Mouse (Mus musculus) C2C12 (cell line): ENCODE results near the gene Fam161a. TPM values are rescaled to one million over a fixed set of nuclear protein-coding genes. Genes with fewer than 3 reads are reported as not detected.
A peak's percentile ranks its signal among the peaks of the same experiment; 100 is the strongest.

Source experiments
- H3K27me3 ChIP-seq: one replicate; pipeline ENCODE4 v1.6.1; 2011; ENCODE audit not compliant: control insufficient read depth, insufficient read depth, insufficient read length
- H3K36me3 ChIP-seq: one replicate; pipeline ENCODE4 v1.6.1; 2011; ENCODE audit not compliant: control insufficient read depth, insufficient read depth
- H3K4me3 ChIP-seq: one replicate; pipeline ENCODE4 v1.5.1; 2011; ENCODE audit warnings: mild to moderate bottlenecking, control low read depth; ENCODE audit not compliant: poor library complexity, insufficient read depth, severe bottlenecking
- H3K79me2 ChIP-seq: one replicate; pipeline ENCODE4 v1.6.1; 2011; ENCODE audit not compliant: control insufficient read depth, insufficient read depth
- H3K79me3 ChIP-seq: one replicate; pipeline ENCODE4 v1.6.1; 2011; ENCODE audit warnings: low read depth, control low read depth
- H3ac ChIP-seq: one replicate; pipeline ENCODE3; 2011; ENCODE audit warnings: low read depth; ENCODE audit not compliant: control insufficient read depth, insufficient read length
- CEBPB ChIP-seq: IDR thresholded peaks from one replicate; pipeline ENCODE4 v1.6.1; 2011; ENCODE audit warnings: low read depth, mild to moderate bottlenecking, control low read depth, moderate library complexity
- CTCF ChIP-seq: IDR thresholded peaks from one replicate; pipeline ENCODE4 v1.5.1; 2011; ENCODE audit not compliant: control insufficient read depth, insufficient read depth, insufficient read length
- FOSL1 ChIP-seq: IDR thresholded peaks from one replicate; pipeline ENCODE4 v1.8.0; 2011; ENCODE audit warnings: mild to moderate bottlenecking, low read length; ENCODE audit not compliant: poor library complexity, insufficient read depth, severe bottlenecking
- MAX ChIP-seq: IDR thresholded peaks from one replicate; pipeline ENCODE4 v1.6.1; 2011; ENCODE audit warnings: mild to moderate bottlenecking, control low read depth
- MYOD1 ChIP-seq: IDR thresholded peaks from one replicate; pipeline ENCODE4 v1.6.1; 2011; ENCODE audit warnings: low read depth; ENCODE audit not compliant: control insufficient read depth, insufficient read length
- MYOG ChIP-seq: IDR thresholded peaks from one replicate; pipeline ENCODE4 v1.6.1; 2011; ENCODE audit not compliant: control insufficient read depth, insufficient read length; ENCODE audit errors: extremely low read depth
- USF1 ChIP-seq: IDR thresholded peaks from one replicate; pipeline ENCODE4 v1.6.1; 2011; ENCODE audit warnings: low read depth, mild to moderate bottlenecking, control low read depth, moderate library complexity
- polyA plus RNA-seq: library from polyadenylated mRNA; unstranded; fragments of >200 nt; fragmentation: generic; extraction: Trizol; gene quantifications from one replicate; pipeline ENCODE4 v1.2.1, GENCODE M21; 2012; ENCODE audit warnings: missing spikeins

Gene Fam161a
- polyA plus RNA-seq, 1 experiment: 0.23 TPM

DNA sequence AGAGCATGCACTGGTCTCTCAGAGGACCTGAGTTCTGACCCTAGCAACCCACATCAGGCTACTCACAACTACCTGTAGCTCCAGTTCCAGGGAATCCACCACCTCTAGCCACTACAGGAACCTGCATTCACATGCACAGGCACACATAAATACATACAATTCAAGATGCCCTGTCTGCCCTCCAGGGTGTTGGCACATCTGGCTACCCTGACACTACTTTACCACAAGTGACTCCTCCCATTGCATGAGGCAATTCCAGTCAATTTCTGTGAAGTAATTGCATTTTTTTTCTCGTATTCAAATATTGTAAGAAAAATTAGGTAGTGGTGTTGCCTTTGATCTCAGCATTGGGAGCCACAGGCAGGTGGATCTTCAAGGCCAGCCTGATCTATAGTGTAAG, 28.1 kb upstream of the Fam161a start:
- peaks cover 29% of the 10 kb centered on the region for H3K36me3 ChIP-seq
- no peaks in the 10 kb centered on the region for H3K27me3 ChIP-seq
- H3K79me3 ChIP-seq: peaks cover 63% of the 10 kb centered on the region
- H3K4me3 ChIP-seq: no peak overlapping the region
- no peak overlapping the region for H3ac ChIP-seq
- TF ChIP-seq MAX (no peak), MYOD1 (no peak), FOSL1 (no peak), CTCF (no peak), MYOG (no peak), CEBPB (no peak), USF1 (no peak)
- peaks cover 77% of the 10 kb centered on the region for H3K79me2 ChIP-seq

GRCm38 (mm10) chr11:22981041-22981440, 26.3 kb upstream of the Fam161a start:
- Histone ChIP-seq H3ac (peak overlapping the region; percentile 31), H3K27me3 (no peaks in the 10 kb centered on the region), H3K36me3 (peaks cover 23% of the 10 kb centered on the region), H3K79me3 (peaks cover 48% of the 10 kb centered on the region), H3K4me3 (peak overlapping the region; percentile 59), H3K79me2 (peaks cover 59% of the 10 kb centered on the region)
- TF ChIP-seq MAX (no peak), CTCF (no peak), MYOD1 (no peak), FOSL1 (no peak), USF1 (no peak), CEBPB (no peak), MYOG (no peak)

DNA sequence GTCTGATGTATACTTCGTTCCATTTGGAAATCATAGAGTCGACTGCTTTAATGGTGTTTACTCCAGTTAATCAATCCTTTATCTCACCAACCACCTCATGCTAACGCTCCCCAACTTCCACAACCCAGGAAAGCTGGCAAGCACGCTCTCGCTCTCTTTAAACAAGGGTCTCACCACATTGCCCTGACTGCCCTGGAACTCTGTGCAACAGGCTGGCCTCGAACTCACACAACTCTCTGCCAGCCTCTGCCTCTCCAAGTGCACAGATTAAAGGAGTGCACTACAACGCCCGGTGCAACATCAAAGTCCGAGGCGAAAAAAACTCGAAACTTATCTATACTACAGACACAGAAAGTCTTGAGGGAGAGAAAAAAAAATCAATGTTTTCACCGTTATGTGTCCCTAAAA, 25.8 kb upstream of the Fam161a start:
- peak overlapping the region; percentile 59 for H3K4me3 ChIP-seq
- peaks cover 54% of the 10 kb centered on the region for H3K79me2 ChIP-seq
- peaks cover 18% of the 10 kb centered on the region for H3K36me3 ChIP-seq
- H3K27me3 ChIP-seq: no peaks in the 10 kb centered on the region
- peak overlapping the region; percentile 74 for H3ac ChIP-seq
- TF ChIP-seq CEBPB (no peak), CTCF (no peak), MYOD1 (no peak), MAX (no peak), FOSL1 (no peak)
- peaks cover 43% of the 10 kb centered on the region for H3K79me3 ChIP-seq

GRCm38 (mm10) chr11:22981984-22982757, 25.2 kb upstream of the Fam161a start, which contains the start of the genes Gm28048 and Commd1:
Gm28048 (minus strand) TSS chr11:22982090.
Commd1 (minus strand) TSS chr11:22982382.
- Histone ChIP-seq H3K79me2 (peaks cover 48% of the 10 kb centered on the region), H3K79me3 (peaks cover 40% of the 10 kb centered on the region), H3K36me3 (peaks cover 17% of the 10 kb centered on the region), H3K4me3 (peak within 1 kb of the TSS; percentile 59), H3K27me3 (no peaks in the 10 kb centered on the region), H3ac (peak within 1 kb of the TSS; percentile 74)
- peak; percentile 6 for TF ChIP-seq CTCF
- TF ChIP-seq MAX: peak; percentile 35
- no peak for TF ChIP-seq MYOG

GRCm38 (mm10) chr11:22982846-22983245, 24.5 kb upstream of the Fam161a start:
- Histone ChIP-seq H3K79me3 (peaks cover 36% of the 10 kb centered on the region), H3K36me3 (peaks cover 13% of the 10 kb centered on the region), H3K27me3 (no peaks in the 10 kb centered on the region), H3ac (no peak overlapping the region), H3K4me3 (no peak overlapping the region), H3K79me2 (peaks cover 41% of the 10 kb centered on the region)
- TF ChIP-seq MAX (no peak), CEBPB (no peak), MYOG (no peak), FOSL1 (no peak), CTCF (no peak), MYOD1 (no peak), USF1 (no peak)
